Mouse (Mus musculus): Measurements from ENCODE around the gene Ctbp2.

- TF ChIP-seq GATA1 (IDR thresholded peaks at IDR 0.05; ENCODE audit: borderline replicate concordance, low read length) = no peak
- no peak for TF ChIP-seq FLI1 (IDR thresholded peaks at IDR 0.05; ENCODE audit: low read length)
Measured at GRCm38 (mm10) chr7:133100178-133100577, 24.0 kb downstream of the Ctbp2 start.

Measured in megakaryocyte, embryonic 14.5 days (primary cell).